Mouse (Mus musculus) heart, adult 2 months (tissue): ENCODE data around the gene Srsf9.

Experiments
- CTCF ChIP-seq: fragments of 200-600 bp; IDR thresholded peaks from 2 replicates; pipeline ENCODE4 v1.8.1; 2022; ENCODE audit warnings: antibody characterized with exemption, mild to moderate bottlenecking, moderate library complexity
- EP300 ChIP-seq: fragments of 200-500 bp; IDR thresholded peaks from 2 replicates; pipeline ENCODE4 v1.6.1; 2011; ENCODE audit warnings: low read depth, low read length, control low read depth; ENCODE audit not compliant: insufficient read depth
- POLR2A ChIP-seq: fragments of 200-500 bp; IDR thresholded peaks from 2 replicates; pipeline ENCODE4 v1.6.1; 2011; ENCODE audit warnings: mild to moderate bottlenecking, low read depth, low read length, control low read depth; ENCODE audit not compliant: insufficient read depth

GRCm38 (mm10) chr5:115300035-115300744 lies 26.8 kb upstream of the Srsf9 start:
- TF ChIP-seq CTCF (peak; percentile 45), POLR2A (no peak), EP300 (no peak)
